Mouse (Mus musculus) large intestine, adult 2 months (tissue): ENCODE results near the gene Cd63. TPM values are rescaled to one million over a fixed set of nuclear protein-coding genes. Genes with fewer than 3 reads are reported as not detected.

Experiments used
- DNase-seq: peaks from one replicate; pipeline ENCODE4 v3.0.0-alpha.2; 2012; ENCODE audit warnings: low read depth, low spot score
- WGBS: fragments of 180-500 bp; shearing (Covaris S2); methylation state at CpG from one replicate; pipeline ENCODE4 v1.1.7; 2018; 5-methylcytosine and 5-hydroxymethylcytosine counted together
- polyA plus RNA-seq: library from polyadenylated mRNA; depleted of rRNA; stranded (reverse); fragments of >200 nt; gene quantifications from 2 replicates; pipeline ENCODE4 v1.2.3, GENCODE M21; 2012; rRNA removed

Gene Cd63
- polyA plus RNA-seq, 1 experiment, result 137 TPM

GRCm38 (mm10) chr10:128950208-128950887, 49.6 kb downstream of the Cd63 start:
- DNase-seq, result no peak
- 69% methylated on average over 16 of the region's 16 CpGs for WGBS

GRCm38 (mm10) chr10:128958340-128958739, 57.6 kb downstream of the Cd63 start:
- no peak for DNase-seq
- 81% methylated on average over 10 of the region's 10 CpGs for WGBS

GRCm38 (mm10) chr10:128960142-128960541, 59.4 kb downstream of the Cd63 start:
- DNase-seq, result no peak
- WGBS, result 45% methylated on average over 4 of the region's 4 CpGs

GRCm38 (mm10) chr10:128960590-128961584, 60.1 kb downstream of the Cd63 start, which contains the start of gene Mettl7b:
Mettl7b (minus strand) TSS chr10:128960988.
- DNase-seq, result peak; percentile 76
- WGBS, result 26% methylated on average over 12 of the region's 12 CpGs

Other genes starting within 250 kb of the Cd63 start
- gene Suox, start 226.9 kb upstream of the Cd63 start, polyA plus RNA-seq, result 48.9 and 241 TPM in 2 replicates
- 45.2 and 53.9 TPM in 2 replicates for gene Rab5b, start 204.7 kb upstream of the Cd63 start, polyA plus RNA-seq
- 2.6 and 2.8 TPM in 2 replicates for gene Pmel, start 196.8 kb upstream of the Cd63 start, polyA plus RNA-seq
- 25.9 and 27.0 TPM in 2 replicates for gene Cdk2, start 196.0 kb upstream of the Cd63 start, polyA plus RNA-seq
- gene Dgka, start 156.1 kb upstream of the Cd63 start, polyA plus RNA-seq, result 88.1 and 115 TPM in 2 replicates
- 26.2 and 26.5 TPM in 2 replicates for gene Pym1, start 153.1 kb upstream of the Cd63 start, polyA plus RNA-seq
- gene Mmp19, start 110.1 kb upstream of the Cd63 start, polyA plus RNA-seq, result 2.9 and 3.1 TPM in 2 replicates
- 17.7 and 18.7 TPM in 2 replicates for gene Dnajc14, start 96.9 kb upstream of the Cd63 start, polyA plus RNA-seq
- gene Tmem198b, start 96.6 kb upstream of the Cd63 start, polyA plus RNA-seq, result 8.6 and 9.2 TPM in 2 replicates
- 6.2 and 6.4 TPM in 2 replicates for gene Sarnp, start 83.7 kb upstream of the Cd63 start, polyA plus RNA-seq
- gene Ormdl2, start 79.3 kb upstream of the Cd63 start, polyA plus RNA-seq, result 135 and 144 TPM in 2 replicates
- gene Gdf11, start 9.3 kb upstream of the Cd63 start, polyA plus RNA-seq, result 0.98 and 1.2 TPM in 2 replicates
- 19.0 and 19.3 TPM in 2 replicates for gene Rdh5, start 21.9 kb downstream of the Cd63 start, polyA plus RNA-seq
- 126 and 147 TPM in 2 replicates for gene Bloc1s1, start 23.0 kb downstream of the Cd63 start, polyA plus RNA-seq
- gene Itga7, start 32.8 kb downstream of the Cd63 start, polyA plus RNA-seq, result 12.6 and 12.9 TPM in 2 replicates
- 34.5 and 82.9 TPM in 2 replicates for gene Mettl7b, start 60.0 kb downstream of the Cd63 start, polyA plus RNA-seq
- gene Olfr9, start 88.4 kb downstream of the Cd63 start, polyA plus RNA-seq, result not detected in 2 replicates
- not detected in 2 replicates for gene Olfr763, start 109.8 kb downstream of the Cd63 start, polyA plus RNA-seq
- not detected in 2 replicates for gene Olfr764-ps1, start 138.9 kb downstream of the Cd63 start, polyA plus RNA-seq
- gene Olfr765, start 149.0 kb downstream of the Cd63 start, polyA plus RNA-seq, result not detected in 2 replicates
- gene Olfr766-ps1, start 168.0 kb downstream of the Cd63 start, polyA plus RNA-seq, result not detected in 2 replicates
- gene Olfr767, start 181.9 kb downstream of the Cd63 start, polyA plus RNA-seq, result not detected in 2 replicates
- gene Olfr768, start 198.4 kb downstream of the Cd63 start, polyA plus RNA-seq, result not detected in 2 replicates
- not detected in 2 replicates for gene Olfr769, start 216.9 kb downstream of the Cd63 start, polyA plus RNA-seq
- gene Olfr770, start 238.0 kb downstream of the Cd63 start, polyA plus RNA-seq, result not detected in 2 replicates